Mouse (Mus musculus) heart, adult 2 months (tissue): ENCODE measurements around the gene Higd1a.

Experiments used
- CTCF ChIP-seq: fragments of 200-600 bp; IDR thresholded peaks from 2 replicates; pipeline ENCODE4 v1.8.1; 2022; ENCODE audit warnings: antibody characterized with exemption, mild to moderate bottlenecking, moderate library complexity
- POLR2A ChIP-seq: fragments of 200-500 bp; IDR thresholded peaks from 2 replicates; pipeline ENCODE4 v1.6.1; 2011; ENCODE audit warnings: mild to moderate bottlenecking, low read depth, low read length, control low read depth; ENCODE audit not compliant: insufficient read depth

DNA sequence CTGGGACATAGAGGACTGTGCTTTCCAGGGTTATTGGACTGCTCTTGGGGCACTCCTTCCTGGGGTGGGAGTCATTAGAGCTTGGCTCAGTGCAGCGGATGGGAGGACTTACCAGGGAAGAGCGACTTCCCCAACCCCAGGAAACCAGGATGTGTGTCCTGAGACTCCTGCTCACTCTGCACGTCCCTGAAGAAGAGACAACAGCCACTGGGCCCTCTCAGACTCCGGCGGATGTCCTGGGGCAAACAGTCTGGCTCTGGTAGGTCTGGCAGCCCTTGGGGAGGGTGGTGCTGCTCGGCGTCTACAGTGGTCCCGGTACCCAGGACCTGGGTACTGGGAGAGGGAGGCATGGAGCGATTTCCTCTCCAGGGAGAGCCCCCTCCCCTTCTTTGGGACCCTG lies 40.1 kb upstream of the Higd1a start, which contains the start of gene Ackr2:
- TF ChIP-seq CTCF = no peak
- TF ChIP-seq POLR2A = no peak
